Mouse (Mus musculus) ES-E14 (cell line): ENCODE measurements around the gene Cfap73. TPM values are rescaled to one million over a fixed set of nuclear protein-coding genes. Genes with fewer than 3 reads are reported as not detected.

Experiments
- DNase-seq: peaks from one replicate; pipeline ENCODE4 v3.0.0-alpha.2; 2013; ENCODE audit warnings: low read depth, low spot score
- H3K27ac ChIP-seq: 2 replicates; pipeline ENCODE4 v1.5.1; 2012; ENCODE audit warnings: low read depth, mild to moderate bottlenecking, low read length, moderate library complexity, mixed read lengths; ENCODE audit not compliant: poor library complexity, insufficient read depth, severe bottlenecking
- H3K36me3 ChIP-seq: 2 replicates; pipeline ENCODE4 v1.6.1; 2012; ENCODE audit warnings: mild to moderate bottlenecking, low read length, moderate library complexity, mixed read lengths; ENCODE audit not compliant: control insufficient read depth, poor library complexity, insufficient read depth, severe bottlenecking
- H3K4me1 ChIP-seq, 2 experiments: fragments of 150-350 bp in 1 of 2; sonication (generic) in 1 of 2; 2 replicates each; pipeline ENCODE4 v1.6.1; 2012; ENCODE audit warnings: low read length in 2 of 2, mild to moderate bottlenecking in 1 of 2, mixed read lengths in 1 of 2; ENCODE audit not compliant: control insufficient read depth in 2 of 2, insufficient read depth in 2 of 2, poor library complexity in 1 of 2
- H3K4me3 ChIP-seq, 2 experiments: fragments of 150-350 bp in 1 of 2; sonication (generic) in 1 of 2; 2 replicates each; pipeline ENCODE4 v1.5.1; 2012; ENCODE audit warnings: low read length in 2 of 2, low read depth in 1 of 2, mild to moderate bottlenecking in 1 of 2, mixed read lengths in 1 of 2; ENCODE audit not compliant: insufficient read depth in 1 of 2, poor library complexity in 1 of 2, severe bottlenecking in 1 of 2
- H3K9ac ChIP-seq: 2 replicates; pipeline ENCODE4 v1.6.1; 2012; ENCODE audit warnings: low read depth, mild to moderate bottlenecking, low read length, mixed read lengths; ENCODE audit not compliant: poor library complexity, insufficient read depth, severe bottlenecking
- H3K9me3 ChIP-seq: fragments of 150-350 bp; sonication (generic); 2 replicates; pipeline ENCODE4 v1.6.1; 2012; ENCODE audit warnings: low read depth, mild to moderate bottlenecking, low read length; ENCODE audit not compliant: control insufficient read depth, insufficient read depth
- CHD2 ChIP-seq: IDR thresholded peaks from 2 replicates; pipeline ENCODE4 v1.6.1; 2014; ENCODE audit warnings: mild to moderate bottlenecking, low read depth, low read length, inconsistent platforms
- HCFC1 ChIP-seq: IDR thresholded peaks from 2 replicates; pipeline ENCODE4 v1.6.1; 2012; ENCODE audit warnings: low read length, inconsistent platforms, borderline replicate concordance; ENCODE audit not compliant: insufficient read depth
- MAFK ChIP-seq: IDR thresholded peaks from 2 replicates; pipeline ENCODE4 v1.6.1; 2014; ENCODE audit warnings: mild to moderate bottlenecking, low read depth, low read length, inconsistent platforms; ENCODE audit not compliant: insufficient read depth
- ZC3H11A ChIP-seq: IDR thresholded peaks from 2 replicates; pipeline ENCODE4 v1.6.1; 2012; ENCODE audit warnings: low read depth, mild to moderate bottlenecking, inconsistent platforms, low read length, borderline replicate concordance
- ZNF384 ChIP-seq: IDR thresholded peaks from 2 replicates; pipeline ENCODE4 v1.6.1; 2012; ENCODE audit warnings: low read depth, low read length, inconsistent platforms
- in situ Hi-C, 2 experiments: fragments of 600-800 bp; cut with MboI; formaldehyde crosslinking; loops; one replicate each; pipeline ENCODE4 v1.15.1; 2025; ENCODE audit warnings: low sequenced_read_pairs in 2 of 2, inconsistent platforms in 1 of 2; ENCODE audit not compliant: unreplicated experiment in 2 of 2
- total RNA-seq: library from RNA; depleted of rRNA; stranded (reverse); fragments of 300-350 nt; gene quantifications from 2 replicates; pipeline ENCODE4 v1.2.3, GENCODE M21; 2012; rRNA removed

The Cfap73 gene
- total RNA-seq, 1 experiment, result not detected

- DNase-seq, result no peak
- H3K4me3 ChIP-seq, result no peak overlapping the region
- no peaks in the 10 kb centered on the region for H3K9me3 ChIP-seq
- H3K4me1 ChIP-seq, result peaks cover 2 to 25% of the 10 kb centered on the region in 2 experiments
- no peak overlapping the region for H3K27ac ChIP-seq
- in situ Hi-C loops, result no loop called here
- no peaks in the 10 kb centered on the region for H3K36me3 ChIP-seq
- TF ChIP-seq HCFC1 (no peak), MAFK (no peak), ZC3H11A (no peak), ZNF384 (no peak), CHD2 (no peak)
- H3K9ac ChIP-seq, result no peak overlapping the region
Observed at GRCm38 (mm10) chr5:120579898-120580626, 54.0 kb downstream of the Cfap73 start.

DNA sequence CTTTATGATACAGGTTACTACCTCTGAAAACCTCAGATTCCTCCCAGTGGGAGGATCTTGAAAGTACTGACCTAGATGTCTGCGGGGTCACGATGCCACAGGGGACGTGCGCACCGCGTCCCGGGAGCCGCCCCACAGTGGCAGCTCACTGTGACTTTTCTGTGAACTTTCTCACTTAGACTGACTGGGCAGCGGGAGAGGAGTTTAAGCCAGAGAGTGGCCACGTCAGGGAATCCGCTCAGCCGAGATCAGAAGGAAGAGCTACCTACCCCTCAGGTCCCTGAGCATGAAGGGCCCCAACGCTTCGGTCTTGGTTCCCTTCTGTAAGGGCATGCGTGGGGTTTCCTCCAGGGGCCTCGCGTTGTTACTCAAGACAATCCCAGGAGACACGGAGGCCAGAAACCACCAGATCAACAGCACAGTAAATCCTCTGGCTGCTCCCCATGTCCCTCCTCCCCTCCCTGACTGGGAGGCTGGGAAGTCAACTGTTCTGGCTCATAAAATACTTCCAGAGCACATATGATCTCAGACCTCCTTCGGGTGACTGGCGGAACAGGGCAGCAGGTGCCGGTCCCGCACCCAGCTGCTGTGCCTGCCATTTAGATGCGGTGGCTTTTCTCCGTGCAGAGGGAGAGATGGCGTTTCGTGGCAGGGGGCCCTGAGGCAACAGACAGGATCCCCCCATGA, 54.7 kb downstream of the Cfap73 start:
- Histone ChIP-seq H3K27ac (no peak overlapping the region), H3K9ac (peak overlapping the region; percentile 10; the same call in 1 of the 2 replicates), H3K9me3 (no peaks in the 10 kb centered on the region), H3K4me1 (peaks cover 2 to 24% of the 10 kb centered on the region in 2 experiments; a peak in 3 of 4 replicates), H3K36me3 (no peaks in the 10 kb centered on the region), H3K4me3 (no peak overlapping the region)
- in situ Hi-C loops, result no loop called here
- DNase-seq, result no peak
- TF ChIP-seq ZC3H11A (no peak), CHD2 (no peak), MAFK (no peak), HCFC1 (no peak), ZNF384 (no peak)

GRCm38 (mm10) chr5:120578504-120579081, 55.4 kb downstream of the Cfap73 start:
- Histone ChIP-seq H3K9ac (no peak overlapping the region), H3K9me3 (no peaks in the 10 kb centered on the region), H3K4me1 (peaks cover 2 to 24% of the 10 kb centered on the region in 2 experiments; a peak in 3 of 4 replicates), H3K36me3 (no peaks in the 10 kb centered on the region), H3K27ac (no peak overlapping the region), H3K4me3 (no peak overlapping the region)
- no peak for TF ChIP-seq CHD2
- no peak for TF ChIP-seq MAFK
- no peak for TF ChIP-seq ZC3H11A
- TF ChIP-seq ZNF384, result no peak
- no peak for TF ChIP-seq HCFC1
- no peak for DNase-seq
- in situ Hi-C loops, result no loop called here

Other genes starting within 250 kb of the Cfap73 start
- gene Lhx5, start 202.5 kb downstream of the Cfap73 start, total RNA-seq, result 0.13 and 0.16 TPM in 2 replicates
- gene Sdsl, start 161.4 kb downstream of the Cfap73 start, total RNA-seq, result 0.67 TPM in 1 of 2 replicates, not detected in the other
- gene Sds, start 157.7 kb downstream of the Cfap73 start, total RNA-seq, result 0.22 TPM in 1 of 2 replicates, not detected in the other
- 35.3 and 59.2 TPM in 2 replicates for gene Plbd2, start 130.6 kb downstream of the Cfap73 start, total RNA-seq
- 20.5 and 34.5 TPM in 2 replicates for gene Slc8b1, start 123.1 kb downstream of the Cfap73 start, total RNA-seq
- gene Tpcn1, start 45.6 kb downstream of the Cfap73 start, total RNA-seq, result 14.2 and 14.9 TPM in 2 replicates
- gene Iqcd, start 45.2 kb downstream of the Cfap73 start, total RNA-seq, result 0.16 TPM in 1 of 2 replicates, not detected in the other
- 20.6 and 23.7 TPM in 2 replicates for gene Rita1, start 21.6 kb downstream of the Cfap73 start, total RNA-seq
- gene Ddx54, start 21.5 kb downstream of the Cfap73 start, total RNA-seq, result 90.7 and 108 TPM in 2 replicates
- gene Rasal1, start 14.6 kb upstream of the Cfap73 start, total RNA-seq, result 3.5 and 6.9 TPM in 2 replicates
- gene Dtx1, start 77.7 kb upstream of the Cfap73 start, total RNA-seq, result 13.6 and 29.4 TPM in 2 replicates
- gene Oas2, start 115.6 kb upstream of the Cfap73 start, total RNA-seq, result 0.85 and 1.3 TPM in 2 replicates
- gene Oas3, start 143.4 kb upstream of the Cfap73 start, total RNA-seq, result 1.6 and 2.4 TPM in 2 replicates
- gene Oas1e, start 161.3 kb upstream of the Cfap73 start, total RNA-seq, result 0.18 and 0.32 TPM in 2 replicates
- 1.2 and 1.6 TPM in 2 replicates for gene Oas1c, start 178.3 kb upstream of the Cfap73 start, total RNA-seq
- gene Oas1f, start 213.1 kb upstream of the Cfap73 start, total RNA-seq, result 0.45 and 1.1 TPM in 2 replicates
- gene Oas1h, start 227.2 kb upstream of the Cfap73 start, total RNA-seq, result not detected in 2 replicates